ENCODE assay signal across 8 mouse cellular contexts in genomic region chr3:89410864-89411263, GRCm38 (mm10). TPM values are rescaled to one million over a fixed set of nuclear protein-coding genes. Genes with fewer than 3 reads are reported as not detected.
A peak's percentile ranks its signal among the peaks of the same experiment; 100 is the strongest.
DNase-seq lines count a peak whose midpoint lies in the region; ATAC-seq and TF ChIP-seq lines count a peak whose summit lies in the region.

No protein-coding gene starts in this region.

- no peak for TF ChIP-seq EP300 in heart, postnatal 0 days (IDR thresholded peaks at IDR 0.05; ENCODE audit: low read depth)

- peaks cover 8% of the 10 kb centered on the region for H3K4me1 ChIP-seq in heart, postnatal 0 days (ENCODE audit: control insufficient read depth, insufficient read depth)
- peaks cover 5% of the 10 kb centered on the region for H3K4me1 ChIP-seq in bone marrow macrophage, adult 2 months (ENCODE audit: control insufficient read depth, insufficient read depth, low read length)
- H3K4me1 ChIP-seq in hindbrain, embryonic 13.5 days (replicated peaks), result peaks cover 34% of the 10 kb centered on the region
- peaks cover 7% of the 10 kb centered on the region for H3K4me1 ChIP-seq in midbrain, embryonic 12.5 days

- no peaks in the 10 kb centered on the region for H3K27me3 ChIP-seq in heart, postnatal 0 days (ENCODE audit: control insufficient read depth, insufficient read depth, low read length)
- no peaks in the 10 kb centered on the region for H3K27me3 ChIP-seq in hindbrain, embryonic 13.5 days
- H3K27me3 ChIP-seq in midbrain, embryonic 12.5 days, result no peaks in the 10 kb centered on the region

- ATAC-seq in heart, postnatal 0 days (ENCODE audit: insufficient read depth, low read depth), result no peak
- ATAC-seq in hindbrain, embryonic 13.5 days (ENCODE audit: low FRiP score), result no peak
- ATAC-seq in midbrain, embryonic 12.5 days (ENCODE audit: low FRiP score, low read depth), result no peak

- no peak for TF ChIP-seq CTCF in heart, postnatal 0 days (IDR thresholded peaks at IDR 0.05; ENCODE audit: low read depth)
- no peak for TF ChIP-seq CTCF in bone marrow macrophage, adult 2 months (IDR thresholded peaks at IDR 0.05; ENCODE audit: low read depth, low read length)

- TF ChIP-seq POLR2A in bone marrow macrophage, adult 2 months (IDR thresholded peaks at IDR 0.05; ENCODE audit: borderline replicate concordance, low read depth, low read length), result no peak

- peaks cover 26% of the 10 kb centered on the region for H3K36me3 ChIP-seq in heart, postnatal 0 days (replicated peaks; ENCODE audit: control insufficient read depth, insufficient read depth, low read length)
- peaks cover 48% of the 10 kb centered on the region for H3K36me3 ChIP-seq in hindbrain, embryonic 13.5 days
- H3K36me3 ChIP-seq in midbrain, embryonic 12.5 days, result peaks cover 33% of the 10 kb centered on the region

- H3K27ac ChIP-seq in heart, postnatal 0 days (ENCODE audit: low read depth), result peak overlapping the region; percentile 59
- no peak overlapping the region for H3K27ac ChIP-seq in bone marrow macrophage, adult 2 months (ENCODE audit: insufficient read depth, low read depth, low read length)
- peak overlapping the region; percentile 78 for H3K27ac ChIP-seq in hindbrain, embryonic 13.5 days
- H3K27ac ChIP-seq in midbrain, embryonic 12.5 days (replicated peaks), result peak overlapping the region; percentile 52; the same call in 1 of the 2 replicates

- H3K9ac ChIP-seq in heart, postnatal 0 days (replicated peaks; ENCODE audit: low read depth, low read length), result peak overlapping the region; percentile 55
- peak overlapping the region; percentile 72 for H3K9ac ChIP-seq in hindbrain, embryonic 13.5 days
- peak overlapping the region; percentile 47 for H3K9ac ChIP-seq in midbrain, embryonic 12.5 days (replicated peaks)

- DNase-seq in heart, postnatal 0 days (ENCODE audit: low spot score), result no peak
- DNase-seq in heart, postnatal 4 days, result no peak
- DNase-seq in spleen, postnatal 36 days (ENCODE audit: low spot score in 2 of 2), result no peak
- DNase-seq in frontal cortex, postnatal 25 days (ENCODE audit: low spot score in 2 of 2), result no peak
- DNase-seq in lung, postnatal 14 days, result no peak

- H3K4me3 ChIP-seq in heart, postnatal 0 days (ENCODE audit: low read depth, low read length), result peak overlapping the region; percentile 67
- peak overlapping the region; percentile 79 for H3K4me3 ChIP-seq in bone marrow macrophage, adult 2 months (ENCODE audit: insufficient read depth, low read length)
- peak overlapping the region; percentile 47 for H3K4me3 ChIP-seq in hindbrain, embryonic 13.5 days
- peak overlapping the region; percentile 54 for H3K4me3 ChIP-seq in midbrain, embryonic 12.5 days

- WGBS in heart, postnatal 0 days, result 69% methylated on average over 10 of the region's 10 CpGs
- WGBS in hindbrain, embryonic 13.5 days, result 82% methylated on average over 10 of the region's 10 CpGs
- WGBS in midbrain, embryonic 12.5 days, result 83% methylated on average over 10 of the region's 10 CpGs

- H3K9me3 ChIP-seq in heart, postnatal 0 days (replicated peaks; ENCODE audit: control insufficient read depth, low read length), result no peaks in the 10 kb centered on the region
- H3K9me3 ChIP-seq in hindbrain, embryonic 13.5 days, result no peaks in the 10 kb centered on the region
- H3K9me3 ChIP-seq in midbrain, embryonic 12.5 days, result no peaks in the 10 kb centered on the region

- peak overlapping the region; percentile 77 for H3K4me2 ChIP-seq in heart, postnatal 0 days (ENCODE audit: low read depth, low read length)
- peak overlapping the region; percentile 69 for H3K4me2 ChIP-seq in hindbrain, embryonic 13.5 days
- H3K4me2 ChIP-seq in midbrain, embryonic 12.5 days (replicated peaks), result peak overlapping the region; percentile 73

RNA-seq across cellular contexts. Expression of gene Flad1, which starts 0.8 kb away (rescaled TPM):
- total RNA-seq in heart, postnatal 0 days (2014; rRNA removed; ENCODE audit: low replicate concordance), result 50.9 and 79.3 TPM in 2 replicates
- polyA plus RNA-seq in heart, postnatal 0 days (2015; fragmentation: Nextera tagmentation; extraction: Ambion mirVana), result 46.6 and 50.8 TPM in 2 replicates
- 10 to 100 TPM; 30.7 to 33.0 TPM for total RNA-seq in heart, postnatal 4 days (2021)
- polyA plus RNA-seq in bone marrow macrophage, adult 2 months (2012; ENCODE audit: insufficient read depth, insufficient read length, missing spikeins), result 17.7 and 20.5 TPM in 2 replicates
- polyA plus RNA-seq in hindbrain, embryonic 13.5 days (2015; fragmentation: Nextera tagmentation; extraction: Ambion mirVana), result 38.5 and 39.3 TPM in 2 replicates
- polyA plus RNA-seq in midbrain, embryonic 12.5 days (2016; fragmentation: Nextera tagmentation; extraction: Ambion mirVana), result 34.4 and 34.7 TPM in 2 replicates

RNA-seq across cellular contexts. Expression of gene Cks1b, which starts 7.3 kb away (rescaled TPM):
- total RNA-seq in heart, postnatal 0 days (2014; rRNA removed; ENCODE audit: low replicate concordance), result 83.7 and 100 TPM in 2 replicates
- polyA plus RNA-seq in heart, postnatal 0 days (2015; fragmentation: Nextera tagmentation; extraction: Ambion mirVana), result 127 and 129 TPM in 2 replicates
- 10 to 100 TPM; 62.8 to 64.3 TPM for total RNA-seq in heart, postnatal 4 days (2021)
- 46.6 and 55.2 TPM in 2 replicates for polyA plus RNA-seq in bone marrow macrophage, adult 2 months (2012; ENCODE audit: insufficient read depth, insufficient read length, missing spikeins)
- 116 and 121 TPM in 2 replicates for polyA plus RNA-seq in hindbrain, embryonic 13.5 days (2015; fragmentation: Nextera tagmentation; extraction: Ambion mirVana)
- 291 and 306 TPM in 2 replicates for polyA plus RNA-seq in midbrain, embryonic 12.5 days (2016; fragmentation: Nextera tagmentation; extraction: Ambion mirVana)

RNA-seq across cellular contexts. Expression of gene Shc1, which starts 7.4 kb away (rescaled TPM):
- 82.1 and 125 TPM in 2 replicates for total RNA-seq in heart, postnatal 0 days (2014; rRNA removed; ENCODE audit: low replicate concordance)
- polyA plus RNA-seq in heart, postnatal 0 days (2015; fragmentation: Nextera tagmentation; extraction: Ambion mirVana), result 35.0 and 35.8 TPM in 2 replicates
- total RNA-seq in heart, postnatal 4 days (2021), result 10 to 100 TPM; 68.8 to 69.2 TPM
- 56.0 and 56.8 TPM in 2 replicates for polyA plus RNA-seq in bone marrow macrophage, adult 2 months (2012; ENCODE audit: insufficient read depth, insufficient read length, missing spikeins)
- polyA plus RNA-seq in hindbrain, embryonic 13.5 days (2015; fragmentation: Nextera tagmentation; extraction: Ambion mirVana), result 24.3 and 24.4 TPM in 2 replicates
- 33.0 and 43.5 TPM in 2 replicates for polyA plus RNA-seq in midbrain, embryonic 12.5 days (2016; fragmentation: Nextera tagmentation; extraction: Ambion mirVana)

RNA-seq across cellular contexts. Expression of gene Lenep, which starts 8.3 kb away (rescaled TPM):
- not detected in 2 replicates for total RNA-seq in heart, postnatal 0 days (2014; rRNA removed; ENCODE audit: low replicate concordance)
- polyA plus RNA-seq in heart, postnatal 0 days (2015; fragmentation: Nextera tagmentation; extraction: Ambion mirVana), result not detected in 2 replicates
- under 1 TPM in 1 of 2 experiments, not detected in 1; 0.68 TPM for total RNA-seq in heart, postnatal 4 days (2021)
- polyA plus RNA-seq in bone marrow macrophage, adult 2 months (2012; ENCODE audit: insufficient read depth, insufficient read length, missing spikeins), result not detected in 2 replicates
- polyA plus RNA-seq in hindbrain, embryonic 13.5 days (2015; fragmentation: Nextera tagmentation; extraction: Ambion mirVana), result 1.1 and 1.4 TPM in 2 replicates
- polyA plus RNA-seq in midbrain, embryonic 12.5 days (2016; fragmentation: Nextera tagmentation; extraction: Ambion mirVana), result 1.1 and 1.5 TPM in 2 replicates

RNA-seq across cellular contexts. Expression of gene Zbtb7b, which starts 16.3 kb away (rescaled TPM):
- total RNA-seq in heart, postnatal 0 days (2014; rRNA removed; ENCODE audit: low replicate concordance), result 13.8 and 18.4 TPM in 2 replicates
- polyA plus RNA-seq in heart, postnatal 0 days (2015; fragmentation: Nextera tagmentation; extraction: Ambion mirVana), result 2.4 and 2.6 TPM in 2 replicates
- 10 to 100 TPM; 13.8 to 15.1 TPM for total RNA-seq in heart, postnatal 4 days (2021)
- 66.0 and 75.2 TPM in 2 replicates for polyA plus RNA-seq in bone marrow macrophage, adult 2 months (2012; ENCODE audit: insufficient read depth, insufficient read length, missing spikeins)
- 0.70 and 0.73 TPM in 2 replicates for polyA plus RNA-seq in hindbrain, embryonic 13.5 days (2015; fragmentation: Nextera tagmentation; extraction: Ambion mirVana)
- polyA plus RNA-seq in midbrain, embryonic 12.5 days (2016; fragmentation: Nextera tagmentation; extraction: Ambion mirVana), result 0.63 and 0.71 TPM in 2 replicates
